Mouse (Mus musculus): Measurements from ENCODE around the gene Nup210l. TPM values are rescaled to one million over a fixed set of nuclear protein-coding genes. Genes with fewer than 3 reads are reported as not detected.
A peak's percentile ranks its signal among the peaks of the same experiment; 100 is the strongest.
"Not testable (repeated sequence)": the region's sequence is repeated elsewhere in the genome, so short reads cannot be mapped to it uniquely, and the experiment has no call there.

Nup210l gene
- total RNA-seq, 2 experiments from 2014 or later, result 0.14 to 0.30 TPM

GRCm38 (mm10) chr3:90090892-90091291, 13.0 kb upstream of the Nup210l start:
- no peak for DNase-seq (ENCODE audit: low spot score in 2 of 2)

GRCm38 (mm10) chr3:90094453-90094852, 9.5 kb upstream of the Nup210l start:
- no peak for DNase-seq (ENCODE audit: low spot score in 2 of 2)

- peak; percentile 24 to 41 for DNase-seq (ENCODE audit: low spot score in 2 of 2)
Observed at GRCm38 (mm10) chr3:90097928-90098327, 6.0 kb upstream of the Nup210l start.

DNA sequence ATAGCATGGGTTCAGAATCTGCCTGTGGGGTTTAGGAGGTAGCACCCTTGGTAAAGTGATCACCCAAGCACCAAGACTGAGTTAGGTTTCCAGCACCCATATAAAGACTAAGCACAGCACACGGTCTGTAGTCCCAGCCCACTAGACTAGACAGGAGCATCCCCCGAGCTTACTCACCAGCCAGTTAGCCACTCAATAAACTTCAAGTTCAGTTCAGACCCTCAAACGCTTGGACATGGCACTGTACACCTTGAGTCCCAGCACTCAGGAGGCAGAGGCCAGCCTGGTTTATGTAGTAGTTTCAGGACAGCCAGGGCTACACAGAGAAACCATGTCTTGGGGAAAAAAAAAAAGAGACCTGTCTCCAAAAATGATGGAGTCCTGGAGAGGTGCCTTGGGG, 2.9 kb upstream of the Nup210l start:
- DNase-seq (ENCODE audit: low spot score in 2 of 2), result no peak

DNA sequence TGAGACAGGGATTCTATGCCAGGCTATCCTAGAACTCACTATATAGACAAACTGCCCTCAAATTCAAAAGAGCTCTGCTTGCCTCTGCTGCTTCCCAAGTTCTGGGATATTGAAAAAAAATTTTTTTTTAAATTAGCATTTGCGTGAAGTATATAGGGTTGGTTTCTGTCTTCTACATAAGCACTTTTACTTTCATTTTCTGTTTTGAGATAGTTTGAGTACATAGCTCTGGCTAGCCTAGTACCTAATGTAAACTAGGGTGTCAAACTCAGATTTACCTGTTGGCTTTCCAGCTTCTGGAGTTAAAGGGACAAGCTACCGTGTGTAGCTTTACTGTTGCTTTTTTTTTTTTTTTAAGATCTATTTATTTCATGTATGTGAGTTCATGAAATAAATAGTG, 2.3 kb upstream of the Nup210l start:
- DNase-seq (ENCODE audit: low spot score in 2 of 2), result no peak

DNA sequence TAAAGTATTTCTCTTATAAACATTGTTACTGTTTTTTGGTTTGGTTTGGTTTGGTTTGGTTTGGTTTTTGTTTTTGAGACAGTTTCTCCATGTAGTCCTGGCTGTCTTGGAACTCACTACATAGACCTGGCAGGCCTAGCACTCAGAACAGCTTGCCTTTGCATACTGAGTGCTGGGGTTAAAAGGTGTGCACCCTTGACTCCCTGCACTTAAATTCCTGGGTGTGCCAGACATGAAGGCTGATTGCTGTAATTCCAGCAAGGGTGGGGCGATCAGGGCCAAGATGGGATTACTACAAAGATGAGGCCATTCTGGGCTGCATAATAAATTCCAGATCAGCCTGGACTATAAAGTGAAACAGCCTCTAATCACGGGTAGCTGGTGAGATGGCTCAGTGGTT, 1.7 kb upstream of the Nup210l start:
- no peak for DNase-seq (ENCODE audit: low spot score in 2 of 2)

GRCm38 (mm10) chr3:90103176-90103575, 756 bp upstream of the Nup210l start:
- no peak for DNase-seq (ENCODE audit: low spot score in 2 of 2)

DNA sequence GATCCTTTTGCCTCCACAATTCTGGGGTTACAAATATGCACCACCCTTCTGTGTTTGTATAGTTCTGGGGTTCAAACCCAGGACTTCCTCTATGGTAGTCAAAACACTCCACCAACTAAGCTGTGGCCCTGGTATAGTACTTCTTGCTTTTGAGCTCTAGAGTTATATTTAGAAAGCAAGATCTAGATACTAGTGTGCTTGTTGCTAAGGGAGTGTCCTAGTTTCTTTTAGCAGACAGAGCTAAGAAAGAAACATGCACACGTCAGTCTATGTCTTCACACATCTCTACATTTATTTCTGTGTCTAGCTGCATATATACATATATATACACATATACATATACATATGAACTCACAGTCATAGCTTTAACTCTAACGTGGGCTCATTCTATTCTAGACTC, 7.8 kb downstream of the Nup210l start:
- DNase-seq (ENCODE audit: low spot score in 2 of 2), result no peak

GRCm38 (mm10) chr3:90114342-90114741, 10.4 kb downstream of the Nup210l start:
- no peak for DNase-seq (ENCODE audit: low spot score in 2 of 2)

- no peak for DNase-seq (ENCODE audit: low spot score in 2 of 2)
Observed at GRCm38 (mm10) chr3:90115526-90115925, 11.6 kb downstream of the Nup210l start.

DNA sequence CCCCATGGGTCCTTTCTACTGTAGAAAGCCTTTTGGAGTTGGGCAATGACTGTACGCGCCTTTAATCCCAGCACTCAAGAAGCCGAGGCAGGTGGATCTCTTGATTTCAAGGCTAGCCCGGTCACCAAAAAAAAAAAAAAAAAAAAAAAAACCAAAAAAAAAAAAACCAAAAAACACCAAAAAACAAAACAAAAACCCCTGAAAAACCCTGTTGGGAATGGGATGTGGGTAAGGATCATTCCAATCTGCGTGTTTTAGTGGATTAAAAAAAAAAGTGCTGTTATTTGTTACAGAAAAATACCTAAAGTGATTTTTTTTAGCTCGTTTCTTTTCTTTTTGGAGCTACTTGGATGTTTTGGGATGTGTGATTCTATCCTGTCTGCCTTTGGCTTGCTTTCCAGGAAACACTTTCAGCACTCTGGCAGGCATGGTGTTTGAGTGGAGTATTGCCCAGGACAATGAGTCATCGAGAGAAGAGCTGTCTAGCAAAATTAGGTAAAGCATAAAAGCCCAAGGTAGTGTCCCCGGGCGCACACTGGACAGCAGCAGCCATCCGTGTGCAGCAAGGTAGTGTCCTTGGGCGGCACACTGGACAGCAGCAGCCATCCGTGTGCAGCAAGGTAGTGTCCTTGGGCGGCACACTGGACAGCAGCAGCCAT, 14.3 kb downstream of the Nup210l start:
- peak; percentile 69 to 71 for DNase-seq (ENCODE audit: low spot score in 2 of 2)

DNA sequence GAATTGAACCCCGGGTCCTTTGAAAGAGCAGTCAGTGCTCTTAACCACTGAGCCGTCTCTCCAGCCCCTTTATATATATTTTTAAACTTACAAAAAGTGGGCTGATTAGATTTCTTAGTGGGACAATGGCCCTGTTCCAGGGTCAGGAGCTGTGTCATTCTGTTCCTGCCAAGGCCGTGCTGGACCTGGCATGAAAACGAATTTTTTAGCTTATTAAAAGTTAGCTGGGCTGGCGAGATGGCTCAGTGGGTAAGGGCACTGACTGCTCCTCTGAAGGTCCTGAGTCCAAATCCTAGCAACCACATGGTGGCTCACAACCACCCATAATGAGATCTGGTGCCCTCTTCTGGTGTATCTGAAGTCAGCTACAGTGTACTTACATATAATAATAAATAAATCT, 18.1 kb downstream of the Nup210l start:
- not testable (repeated sequence) for DNase-seq (ENCODE audit: low spot score in 2 of 2)

GRCm38 (mm10) chr3:90125710-90126109, 21.8 kb downstream of the Nup210l start:
- DNase-seq (ENCODE audit: low spot score in 2 of 2), result no peak

DNA sequence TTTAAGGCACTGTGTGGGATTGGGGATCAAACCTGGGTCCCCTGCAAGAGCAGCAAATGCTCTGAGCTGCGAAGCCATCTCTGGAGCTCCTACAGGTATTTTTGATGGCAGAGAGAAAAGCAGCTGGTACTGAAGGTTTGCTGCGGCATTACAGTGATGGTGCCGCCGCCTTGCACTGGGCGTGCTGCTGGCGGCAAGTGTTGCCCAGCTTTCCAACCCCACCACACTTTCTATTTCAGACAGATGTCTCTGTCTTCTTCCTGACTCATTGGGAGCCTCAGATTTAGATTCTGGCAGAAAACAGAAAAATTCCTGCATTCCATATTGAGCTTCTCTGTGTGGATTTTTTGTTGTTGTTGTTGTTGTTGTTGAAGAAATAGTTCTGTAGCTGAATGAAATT, 23.9 kb downstream of the Nup210l start:
- DNase-seq (ENCODE audit: low spot score in 2 of 2), result peak in 1 of 2 experiments; percentile 28

DNA sequence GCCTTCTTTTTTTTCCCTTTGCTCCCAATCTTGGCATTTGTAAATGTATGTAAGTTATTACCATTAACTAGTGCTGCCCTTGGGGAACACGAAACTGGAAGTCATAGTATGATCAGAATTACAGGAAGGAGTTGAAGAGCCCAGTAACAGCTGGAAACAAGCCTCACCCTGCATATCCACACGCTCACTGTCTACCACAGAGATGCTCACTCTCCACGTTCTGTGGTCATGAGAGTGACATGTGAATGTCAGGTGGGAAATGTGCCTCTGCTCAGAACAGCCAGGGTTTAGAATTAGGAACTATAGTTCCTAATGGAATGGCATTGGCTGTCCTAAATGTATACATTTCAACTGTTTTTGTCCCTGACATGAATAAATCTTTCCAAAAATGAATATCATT, 28.8 kb downstream of the Nup210l start:
- DNase-seq (ENCODE audit: low spot score in 2 of 2), result no peak

DNA sequence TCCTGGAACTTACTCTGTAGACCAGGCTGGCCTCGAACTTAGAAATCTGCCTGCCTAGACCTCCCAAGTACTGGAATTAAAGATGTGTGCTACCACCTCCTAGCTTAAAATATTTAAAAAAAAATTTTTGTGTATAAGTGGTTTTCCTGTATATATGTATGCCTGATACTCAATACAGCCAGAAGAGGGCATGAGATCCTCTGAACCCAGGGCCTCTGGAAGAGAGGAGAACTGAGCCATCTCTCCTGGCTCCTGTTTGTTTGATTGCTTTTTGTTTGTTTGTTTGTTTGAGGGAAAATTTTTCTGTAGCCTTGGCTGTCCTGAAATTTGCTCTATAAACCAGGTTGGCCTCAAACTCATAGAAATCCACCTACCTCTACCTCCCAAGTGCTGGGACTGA, 29.4 kb downstream of the Nup210l start:
- no peak for DNase-seq (ENCODE audit: low spot score in 2 of 2)

- no peak for DNase-seq (ENCODE audit: low spot score in 2 of 2)
Observed at GRCm38 (mm10) chr3:90134483-90134882, 30.6 kb downstream of the Nup210l start.

- no peak for DNase-seq (ENCODE audit: low spot score in 2 of 2)
Observed at GRCm38 (mm10) chr3:90134993-90135392, 31.1 kb downstream of the Nup210l start.

- DNase-seq (ENCODE audit: low spot score in 2 of 2), result peak in 1 of 2 experiments; percentile 12
Observed at GRCm38 (mm10) chr3:90136660-90137059, 32.7 kb downstream of the Nup210l start.

DNA sequence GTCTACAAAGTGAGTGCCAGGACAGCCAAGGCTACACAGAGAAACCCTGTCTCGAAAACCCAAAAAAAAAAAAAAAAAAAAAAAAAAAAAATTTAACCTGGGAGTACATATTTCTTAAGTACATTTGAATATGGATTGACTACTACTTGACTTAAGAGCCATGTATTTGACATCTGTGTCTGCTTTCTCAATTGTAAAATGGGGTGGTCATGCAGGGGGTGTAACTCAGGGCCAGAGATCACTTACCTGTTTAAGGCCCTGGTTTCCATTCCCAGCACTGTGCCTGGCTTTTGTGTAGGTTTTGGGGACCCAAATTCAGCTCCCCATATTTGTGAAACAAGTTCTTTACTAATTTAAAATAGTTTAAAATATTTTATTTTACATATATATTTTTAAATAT, 33.7 kb downstream of the Nup210l start:
- no peak for DNase-seq (ENCODE audit: low spot score in 2 of 2)

GRCm38 (mm10) chr3:90139962-90140361, 36.0 kb downstream of the Nup210l start:
- DNase-seq (ENCODE audit: low spot score in 2 of 2), result no peak

GRCm38 (mm10) chr3:90145461-90145860, 41.5 kb downstream of the Nup210l start:
- peak in 1 of 2 experiments; percentile 9 for DNase-seq (ENCODE audit: low spot score in 2 of 2)

DNA sequence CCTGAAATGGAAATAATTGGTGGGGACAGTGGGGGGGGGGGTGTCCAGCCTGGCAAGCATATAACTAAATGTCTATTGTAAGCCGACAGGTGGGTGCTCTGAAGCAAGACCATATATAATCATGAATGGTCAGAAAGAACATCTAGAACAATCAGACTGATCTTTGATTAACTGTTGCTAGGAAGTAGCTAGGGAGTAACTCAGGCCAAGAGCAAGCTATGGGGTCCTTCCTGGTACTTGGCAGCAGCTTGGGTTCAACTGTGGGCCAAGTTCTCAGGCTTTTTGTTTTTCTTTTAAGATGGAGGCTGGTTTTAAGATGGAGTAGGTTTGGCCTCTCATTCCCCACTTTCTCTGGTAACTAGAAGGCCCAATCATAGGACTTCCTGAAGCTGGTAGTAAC, 42.7 kb downstream of the Nup210l start:
- no peak for DNase-seq (ENCODE audit: low spot score in 2 of 2)
